Mouse (Mus musculus) inflammation-experienced regulatory T-cells, adult 6 months (primary cell): ENCODE results near the gene Ckmt2. TPM values are rescaled to one million over a fixed set of nuclear protein-coding genes. Genes with fewer than 3 reads are reported as not detected.

ENCODE experiments used
- ATAC-seq: one replicate; pipeline ENCODE4 v1.8.0; 2017
- polyA plus RNA-seq, 3 experiments: library from polyadenylated mRNA; unstranded; fragments of 100-300 nt; shearing (Covaris generic); gene quantifications; one replicate each; pipeline ENCODE4 v1.2.1; 2017

Ckmt2 gene
- polyA plus RNA-seq: not detected

DNA sequence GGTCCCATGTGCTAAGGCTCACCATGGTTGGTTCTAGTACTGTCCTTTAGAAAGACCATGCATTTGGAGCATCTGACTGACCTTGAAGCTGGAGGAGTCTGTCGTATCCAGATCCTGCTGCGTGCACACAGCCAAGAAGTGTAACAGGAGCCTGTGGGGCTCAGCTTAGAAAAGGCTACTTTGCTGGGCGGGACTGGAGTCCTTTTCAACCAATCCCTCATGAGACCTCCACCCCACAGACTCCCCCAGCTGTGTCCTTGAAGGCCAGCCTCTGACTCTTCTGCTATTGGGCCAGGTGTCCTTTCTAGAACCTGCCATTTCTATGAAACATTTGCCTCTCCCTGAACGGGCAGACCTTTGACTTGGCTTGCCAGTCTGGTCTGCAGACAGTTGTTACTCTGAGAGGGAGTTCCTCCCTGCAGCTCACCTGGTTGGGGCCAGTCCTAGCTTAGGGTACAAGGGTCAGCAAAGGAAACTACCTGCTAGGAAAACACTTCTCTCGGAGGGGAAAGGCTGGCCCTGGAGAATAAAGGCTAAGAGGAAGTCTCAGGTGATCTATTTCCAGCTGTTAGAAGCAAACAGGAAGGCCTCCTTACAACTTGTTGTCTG, at the start of gene Ckmt2:
TSS of gene Ckmt2 (minus strand) at position 145 of the 609 bp plus-strand sequence.
- ATAC-seq: no peak

DNA sequence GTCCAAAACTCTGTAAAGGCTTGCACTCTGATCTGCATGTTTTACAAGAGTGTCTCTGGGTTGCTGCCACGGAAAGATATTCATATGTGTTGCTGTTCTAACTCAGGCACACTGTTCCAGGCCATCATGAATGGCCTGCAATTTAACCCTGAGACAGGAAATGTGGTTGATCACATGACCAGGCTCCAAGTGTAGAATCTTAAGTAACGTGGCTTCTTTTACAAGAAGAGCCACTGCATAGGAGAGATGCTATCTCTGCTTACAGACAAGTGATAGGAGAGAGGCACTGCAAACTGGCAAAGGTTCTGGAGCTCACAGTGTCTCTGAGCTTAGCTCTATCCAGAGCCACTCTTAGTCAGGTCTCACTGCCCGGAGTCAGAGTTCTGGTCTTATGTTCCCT, 44.3 kb upstream of the Ckmt2 start:
- no peak for ATAC-seq

DNA sequence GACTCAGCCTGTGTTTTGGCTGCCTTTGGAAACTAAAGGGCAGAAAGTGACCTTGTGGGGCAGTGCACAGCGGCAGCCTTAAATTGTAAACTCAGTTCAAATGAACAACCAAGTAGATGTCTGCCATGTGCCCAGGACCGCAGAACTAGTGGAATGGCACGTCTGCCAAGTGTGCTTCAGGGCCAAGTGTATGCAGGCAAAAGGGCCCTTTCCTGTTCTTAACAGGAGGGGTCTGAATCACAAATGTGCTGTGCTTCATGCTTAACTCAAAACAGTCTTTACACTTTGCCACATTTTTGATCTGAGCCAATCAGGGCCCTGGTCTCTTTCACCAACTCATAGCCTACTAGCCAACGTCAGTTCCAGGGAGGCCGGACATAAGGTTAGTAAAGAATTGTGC, 42.1 kb upstream of the Ckmt2 start:
- no peak for ATAC-seq

DNA sequence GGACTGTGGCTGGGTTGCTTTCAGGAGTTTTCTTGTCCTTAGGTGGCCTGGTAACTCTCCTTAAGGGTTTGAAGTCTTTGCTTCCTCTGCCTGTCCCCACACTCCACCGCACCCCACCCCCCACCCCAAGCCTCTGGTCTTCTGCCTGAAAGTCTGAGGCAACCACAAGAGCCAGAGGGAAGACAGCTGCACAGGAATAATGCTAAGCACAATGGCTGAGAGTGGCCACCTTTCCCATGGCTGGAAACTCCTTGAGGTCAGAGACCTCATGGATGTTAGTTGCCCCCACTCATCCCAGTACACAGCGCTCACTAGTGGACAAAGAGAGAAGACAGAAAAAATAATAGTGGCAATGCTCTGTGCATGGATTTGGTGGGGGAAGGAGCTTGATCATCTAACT, 41.1 kb upstream of the Ckmt2 start:
- ATAC-seq: no peak

DNA sequence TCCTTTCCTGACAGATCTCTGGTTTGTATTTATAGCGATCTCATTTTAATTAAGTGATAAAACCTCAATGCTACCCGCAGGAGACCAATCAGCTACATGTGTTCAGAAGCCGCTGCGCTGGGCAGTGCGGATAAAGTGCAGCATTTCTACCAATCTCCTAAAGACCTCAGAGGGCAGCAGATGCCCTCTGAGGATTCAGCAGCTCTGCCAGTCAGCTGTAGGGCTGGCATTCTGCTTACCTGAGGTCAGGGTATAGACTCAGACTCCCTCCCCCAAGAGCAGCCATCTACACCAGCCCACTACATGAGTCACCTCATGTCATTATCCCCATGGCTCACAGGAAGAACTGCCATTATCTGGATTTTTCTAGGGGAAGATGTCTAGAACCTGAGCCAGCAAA, 39.6 kb upstream of the Ckmt2 start:
- ATAC-seq: no peak

DNA sequence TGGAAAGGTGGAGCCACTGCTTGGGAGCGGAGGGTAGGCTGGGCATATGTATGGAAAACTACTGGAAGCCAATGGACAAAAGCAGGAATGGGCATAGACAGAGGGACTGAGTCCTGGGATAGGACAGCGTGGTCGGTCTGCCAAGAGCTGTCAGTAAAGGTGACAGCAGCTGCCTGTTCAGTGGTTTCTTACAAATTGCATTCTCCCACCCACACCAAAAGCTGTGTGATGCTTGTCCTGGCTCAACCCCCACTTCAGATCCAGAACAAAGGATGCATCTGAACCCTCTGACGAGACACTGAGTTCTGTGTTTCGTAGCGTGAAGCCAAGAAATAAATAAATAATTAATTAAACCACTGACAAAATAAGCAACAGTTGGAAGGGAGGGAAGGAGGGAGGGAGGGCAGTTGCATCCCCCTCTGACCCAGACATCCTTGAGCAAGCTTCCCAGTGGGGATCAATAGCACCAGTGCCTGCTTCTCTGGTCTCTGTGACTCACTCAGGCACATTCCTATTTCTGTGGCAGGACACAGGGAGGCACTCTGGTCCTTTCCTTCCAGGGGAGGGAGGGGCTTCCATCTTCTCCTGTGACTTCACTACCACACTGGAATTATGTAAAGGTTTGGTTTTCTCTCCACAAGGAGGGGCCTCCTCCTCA, 39.0 kb upstream of the Ckmt2 start:
- no peak for ATAC-seq

DNA sequence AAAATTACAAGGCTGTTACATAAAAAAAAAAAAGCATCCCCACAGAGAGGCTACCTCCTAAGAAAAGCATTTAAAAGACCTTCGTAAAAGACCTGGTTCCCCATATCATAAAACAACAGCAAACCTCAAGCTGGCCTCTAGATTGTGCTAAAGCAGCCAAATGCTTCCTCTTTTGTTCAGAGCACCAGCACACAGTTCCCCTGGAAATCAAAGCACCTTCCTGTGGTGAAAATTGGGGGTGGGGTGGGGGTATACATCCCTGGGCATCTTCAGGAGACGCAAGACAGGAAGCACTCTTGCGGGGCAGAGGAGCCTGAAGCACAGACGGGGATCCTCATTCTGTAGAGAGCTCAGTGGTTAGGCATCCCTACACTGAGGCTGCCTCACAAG, 38.5 kb upstream of the Ckmt2 start:
- no peak for ATAC-seq

DNA sequence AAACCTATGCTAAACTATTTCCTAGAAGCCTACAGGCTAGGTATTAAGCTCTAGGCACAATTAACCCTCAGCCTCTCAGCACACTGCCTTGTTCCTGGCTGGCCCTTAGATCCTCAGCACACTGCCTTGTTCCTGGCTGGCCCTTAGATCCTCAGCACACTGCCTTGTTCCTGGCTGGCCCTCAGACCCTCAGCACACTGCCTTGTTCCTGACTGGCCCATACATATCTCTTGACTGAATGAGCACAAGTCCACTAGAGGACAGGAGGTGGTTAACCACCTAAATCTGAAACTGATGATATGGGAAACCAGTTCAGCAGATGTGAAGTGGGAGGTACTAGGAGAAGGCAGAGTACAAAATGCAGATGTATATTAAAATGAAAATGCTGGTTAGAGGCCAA, 35.0 kb upstream of the Ckmt2 start:
- ATAC-seq: no peak

DNA sequence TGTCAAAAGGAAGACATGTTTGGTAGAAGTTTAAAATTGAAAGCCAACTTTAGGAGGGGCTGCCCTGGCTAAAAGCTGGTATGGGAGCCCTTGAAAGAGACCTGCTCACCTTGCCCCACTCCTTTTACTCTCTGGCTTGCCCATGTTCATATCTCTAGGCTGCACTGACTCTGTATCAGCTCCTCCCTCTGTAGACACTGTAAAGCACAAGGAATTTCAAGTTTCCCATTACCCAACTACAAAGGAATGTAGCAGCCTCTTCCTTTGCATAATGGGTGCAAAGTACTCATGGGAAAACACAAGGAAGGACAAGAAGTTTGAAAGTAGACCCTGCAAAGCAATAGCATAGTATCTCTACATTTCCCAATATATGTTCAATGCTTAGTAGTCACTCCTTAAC, 34.5 kb upstream of the Ckmt2 start:
- ATAC-seq: no peak

DNA sequence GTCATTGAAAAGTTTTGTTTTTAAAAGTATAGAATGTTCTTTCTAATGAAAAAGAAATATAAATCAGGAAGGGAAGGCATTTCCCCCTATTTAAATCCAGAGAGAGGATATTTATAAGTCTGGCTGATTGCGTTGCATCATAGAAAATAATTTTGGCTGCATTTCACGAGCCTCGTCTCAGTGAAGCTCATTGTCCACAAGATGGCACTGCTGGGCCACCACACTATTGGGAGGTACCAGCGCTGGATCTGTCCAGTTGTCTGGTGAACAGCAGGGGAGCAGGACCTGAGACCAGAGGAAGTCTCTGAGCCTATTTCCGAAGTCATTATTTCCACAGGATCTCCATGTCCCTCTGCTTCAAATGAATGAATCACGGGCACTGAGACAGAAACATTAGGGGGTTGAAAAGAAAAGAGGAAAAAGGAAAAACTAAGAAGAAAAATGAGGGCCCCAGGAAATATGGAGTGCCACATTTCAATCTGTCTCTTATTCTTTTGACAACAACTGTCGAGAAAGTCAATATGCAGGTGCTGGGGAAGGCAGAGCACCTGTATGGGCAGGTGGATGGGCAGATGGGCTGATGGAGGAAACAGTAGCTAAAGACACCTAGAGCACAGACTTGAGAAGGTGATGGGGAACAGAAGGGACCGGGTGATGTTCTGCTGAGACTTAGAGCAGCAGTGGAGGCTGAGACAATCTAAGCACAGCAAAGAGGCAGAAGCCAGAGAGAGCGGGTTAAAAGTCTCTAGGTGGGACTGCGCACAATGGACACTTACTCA, 31.7 kb upstream of the Ckmt2 start:
- peak; percentile 77 for ATAC-seq

DNA sequence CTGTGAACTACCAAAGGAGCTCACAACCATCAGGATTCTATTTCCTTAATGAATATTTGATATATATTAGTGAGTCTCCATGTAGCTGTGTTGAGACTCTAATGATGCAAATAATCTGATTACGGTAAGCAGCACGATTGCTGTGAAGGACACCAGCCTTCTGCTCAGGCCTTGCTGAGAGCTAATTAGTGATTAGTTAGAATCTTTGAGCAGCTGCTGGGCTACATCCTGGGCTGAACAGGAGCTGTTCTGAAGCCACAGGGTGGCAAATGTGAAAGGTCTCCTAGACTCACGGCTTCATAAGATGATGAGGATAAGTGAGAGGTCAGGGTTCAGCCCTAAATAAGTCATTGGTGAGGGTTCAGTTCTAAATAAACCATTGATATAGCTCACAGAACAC, 29.7 kb upstream of the Ckmt2 start:
- no peak for ATAC-seq

DNA sequence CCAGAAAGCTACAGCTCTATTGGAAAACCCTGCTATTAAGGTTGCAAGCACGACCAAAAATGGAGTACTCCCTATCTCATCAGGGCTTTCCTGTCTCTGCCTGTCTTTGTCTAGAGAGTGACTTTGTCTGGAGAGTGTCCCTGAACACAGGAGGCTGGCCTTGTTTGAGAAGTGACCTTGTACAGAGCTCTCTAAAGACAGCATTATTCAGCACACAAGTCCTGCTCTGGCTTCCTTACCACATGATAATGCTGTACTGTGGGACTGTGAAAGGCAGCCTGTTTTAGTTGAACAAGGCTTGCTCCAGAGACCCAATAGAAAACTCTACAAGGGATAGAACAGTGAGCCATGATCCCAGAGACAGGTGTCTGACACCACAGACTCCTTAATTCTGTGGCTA, 19.8 kb upstream of the Ckmt2 start:
- no peak for ATAC-seq

DNA sequence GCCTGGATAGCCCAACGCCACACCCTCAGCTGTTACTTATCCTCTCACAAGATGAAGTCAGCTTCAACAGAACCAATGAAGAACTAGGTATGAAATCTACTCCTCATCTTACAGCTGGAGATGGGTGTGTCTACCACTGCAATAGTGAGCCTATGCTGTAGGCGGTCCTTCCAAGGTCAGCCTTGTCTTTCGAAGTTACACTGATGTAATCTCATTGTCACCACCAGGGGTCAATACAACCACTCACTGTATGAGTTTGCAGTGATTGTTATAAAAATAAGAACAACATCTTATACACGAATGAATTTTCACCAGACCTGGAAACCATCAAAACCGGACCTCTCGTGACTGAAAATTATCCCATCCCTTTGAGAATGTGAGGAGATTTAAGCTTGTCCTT, 16.4 kb upstream of the Ckmt2 start:
- ATAC-seq: peak; percentile 43

DNA sequence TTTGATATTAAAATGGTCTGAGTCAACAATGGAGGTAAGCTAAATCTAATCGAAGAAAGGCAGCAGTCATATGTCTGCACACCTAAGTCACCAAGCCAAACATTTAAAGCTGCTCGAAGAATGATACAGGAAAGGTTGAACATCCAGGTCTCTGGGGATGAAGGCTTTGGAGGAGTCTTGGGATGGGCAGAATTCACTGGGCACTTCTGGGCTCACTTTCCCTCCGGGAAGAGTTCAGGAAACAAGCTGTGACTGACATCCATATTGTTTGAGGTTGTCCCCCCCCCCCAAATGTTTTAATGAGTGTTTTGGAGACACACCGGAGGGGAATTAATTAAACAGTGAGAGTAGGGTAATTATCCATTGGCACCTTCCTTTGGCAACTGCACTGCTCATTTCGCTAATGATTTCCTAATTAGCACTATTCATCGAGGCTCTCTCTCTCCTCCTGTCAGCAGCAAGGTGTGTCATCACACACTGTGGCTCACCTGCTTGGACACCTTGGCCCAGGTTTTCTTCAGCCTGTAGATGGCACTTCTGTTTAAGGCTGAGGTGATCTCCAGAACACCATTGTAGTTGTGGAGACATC, 13.4 kb upstream of the Ckmt2 start:
- ATAC-seq: no peak

DNA sequence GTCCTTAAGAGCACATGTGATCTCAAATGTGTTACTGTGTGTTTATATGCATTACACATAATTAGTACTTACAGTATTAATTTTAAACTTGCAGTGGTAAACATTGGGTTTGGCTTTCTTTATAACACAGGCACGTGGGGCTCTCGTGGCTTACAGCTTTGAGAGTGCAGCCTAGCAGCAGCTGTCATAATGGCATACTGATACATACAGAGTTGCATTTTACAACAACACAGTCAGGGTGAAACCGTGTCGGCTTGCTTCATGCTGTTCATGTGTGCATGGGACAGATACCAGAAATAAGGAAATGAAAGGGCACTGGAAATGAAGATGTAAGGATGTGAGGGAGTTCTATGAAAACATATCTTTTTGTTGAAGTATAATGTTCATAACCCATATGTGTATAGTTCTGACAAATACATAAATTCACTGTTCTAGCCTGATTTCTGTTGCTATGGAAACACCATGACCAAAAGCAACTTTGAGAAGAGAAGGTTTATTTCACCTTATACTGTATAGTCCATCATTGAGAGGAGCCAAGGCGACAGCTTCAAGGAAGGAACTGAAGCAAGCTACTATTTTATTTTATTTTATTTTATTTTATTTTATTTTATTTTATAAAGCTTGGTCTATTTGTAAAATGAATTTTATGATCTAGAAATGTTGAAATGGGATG, 8.2 kb upstream of the Ckmt2 start:
- no peak for ATAC-seq

DNA sequence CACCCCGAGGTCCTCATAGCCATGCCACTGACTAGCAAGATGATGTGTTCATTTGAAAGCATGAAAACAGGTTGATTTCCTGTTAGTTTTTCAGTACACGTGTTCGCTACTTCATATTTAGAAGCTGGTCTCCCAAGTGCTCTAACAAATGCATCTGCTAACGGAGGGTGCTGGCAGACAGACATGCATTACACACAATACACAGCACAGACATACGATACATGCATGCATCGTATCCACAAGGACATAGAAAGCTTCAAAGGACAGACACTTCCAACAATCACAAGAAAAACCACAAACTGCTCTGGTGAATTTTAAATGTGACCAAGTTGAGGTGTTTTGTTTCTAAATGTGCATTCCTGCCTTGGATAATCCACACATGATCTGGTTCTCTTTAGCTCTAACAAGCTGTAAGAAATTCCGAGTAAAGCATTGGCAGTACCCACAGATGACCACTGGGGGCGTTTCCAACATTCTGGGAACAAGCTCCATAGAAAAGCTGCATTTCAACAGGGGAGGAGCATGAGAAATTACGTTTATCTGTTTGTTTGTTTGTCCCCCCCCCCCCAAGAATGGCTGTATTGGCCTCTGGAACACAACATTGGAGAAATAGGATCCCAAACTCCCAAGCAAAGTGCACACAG, 5.3 kb upstream of the Ckmt2 start:
- peak; percentile 52 for ATAC-seq

DNA sequence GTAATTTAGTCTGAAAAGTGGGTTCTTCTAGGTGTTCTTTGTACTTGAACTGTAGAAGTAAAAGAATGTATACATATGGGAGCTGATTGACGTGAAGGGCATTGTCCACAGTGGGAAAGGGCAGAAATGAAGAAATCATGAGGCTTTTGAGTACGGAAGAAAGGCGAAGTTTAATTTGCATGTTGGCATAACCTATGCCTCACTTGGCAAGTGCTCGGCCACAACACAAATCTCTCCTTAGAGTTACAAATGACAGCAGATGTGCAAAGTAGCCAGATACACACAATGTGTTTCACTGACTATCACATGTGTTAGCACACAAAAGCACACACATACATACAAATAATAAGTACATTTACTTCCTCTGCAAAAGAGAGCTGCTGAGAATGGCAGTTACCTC, 3.6 kb upstream of the Ckmt2 start:
- ATAC-seq: no peak

DNA sequence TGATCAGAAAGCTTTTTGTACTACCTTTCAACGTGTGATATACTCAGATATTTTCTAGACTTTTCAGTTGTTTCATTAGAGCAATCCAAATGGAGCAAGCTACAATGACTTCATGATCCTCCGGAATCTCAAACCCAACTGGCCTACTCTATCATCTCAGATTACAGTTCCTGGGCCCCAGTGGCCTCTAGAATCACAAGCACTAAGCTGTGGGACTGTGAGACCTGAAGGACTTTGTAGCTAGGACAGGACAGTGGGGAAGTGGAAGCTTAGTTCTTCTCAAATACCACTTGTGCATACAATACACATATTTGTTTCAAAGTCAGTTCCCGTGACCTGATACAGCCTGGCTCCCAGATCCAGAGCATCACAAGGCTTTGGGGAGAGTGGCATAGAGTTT, 1.3 kb upstream of the Ckmt2 start:
- no peak for ATAC-seq

DNA sequence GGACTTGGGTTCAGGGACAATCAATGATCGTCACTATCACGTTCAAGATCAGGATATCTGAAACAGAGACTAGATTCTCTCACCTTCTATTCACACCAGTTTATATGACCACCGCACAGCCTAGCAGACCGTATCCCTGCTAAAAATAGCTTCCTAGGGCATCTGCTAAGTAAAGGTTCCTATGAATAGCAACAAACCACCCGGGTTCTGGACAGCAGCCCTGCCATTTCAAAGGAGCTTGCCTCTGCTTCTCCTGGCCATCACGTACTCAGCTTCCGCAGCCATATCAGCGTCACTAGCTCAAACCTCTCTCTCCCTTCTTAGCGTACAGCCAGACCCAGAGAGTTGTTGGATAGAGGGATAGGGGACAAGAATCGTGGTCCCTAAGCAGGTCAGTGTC, 665 bp upstream of the Ckmt2 start:
- ATAC-seq: no peak

DNA sequence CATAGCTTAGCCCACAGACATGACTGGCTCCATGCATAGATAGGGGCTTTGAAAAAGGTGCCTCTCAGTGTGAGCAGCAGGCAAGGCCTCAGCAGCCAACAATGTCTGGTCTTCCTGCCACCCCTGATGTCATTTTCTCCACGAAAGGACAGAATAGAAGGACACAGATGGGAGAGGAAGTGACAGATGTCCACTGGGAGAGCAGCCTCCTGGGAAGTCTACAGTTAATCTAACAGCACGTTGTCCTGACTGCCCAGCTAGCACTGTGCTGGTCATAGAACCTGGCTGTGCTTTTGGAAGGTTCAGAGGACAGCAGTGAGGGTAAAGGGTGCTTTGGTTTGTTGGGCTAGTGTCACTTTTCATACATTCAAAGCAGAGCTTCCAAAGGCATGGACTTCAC, 1.1 kb downstream of the Ckmt2 start:
- no peak for ATAC-seq

DNA sequence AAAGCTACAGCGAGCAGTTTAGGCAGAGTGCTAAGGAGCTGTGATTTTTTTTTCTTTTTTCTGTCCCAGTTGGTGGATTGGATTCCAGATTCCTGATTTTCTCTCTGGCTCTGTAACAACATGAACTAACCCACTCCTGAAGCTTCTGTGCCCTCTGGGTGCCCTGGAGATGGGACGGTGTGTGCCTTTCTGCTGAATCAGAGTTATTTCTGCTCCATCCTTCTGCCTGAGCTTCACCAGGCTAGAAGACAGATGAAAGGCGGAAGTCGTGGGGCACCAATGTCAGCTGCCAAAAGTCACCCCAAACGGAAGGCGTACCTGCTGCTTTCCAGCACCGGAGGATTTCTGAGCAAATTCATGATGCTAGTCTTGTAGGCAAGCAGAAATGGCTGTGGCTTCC, 2.1 kb downstream of the Ckmt2 start:
- no peak for ATAC-seq

DNA sequence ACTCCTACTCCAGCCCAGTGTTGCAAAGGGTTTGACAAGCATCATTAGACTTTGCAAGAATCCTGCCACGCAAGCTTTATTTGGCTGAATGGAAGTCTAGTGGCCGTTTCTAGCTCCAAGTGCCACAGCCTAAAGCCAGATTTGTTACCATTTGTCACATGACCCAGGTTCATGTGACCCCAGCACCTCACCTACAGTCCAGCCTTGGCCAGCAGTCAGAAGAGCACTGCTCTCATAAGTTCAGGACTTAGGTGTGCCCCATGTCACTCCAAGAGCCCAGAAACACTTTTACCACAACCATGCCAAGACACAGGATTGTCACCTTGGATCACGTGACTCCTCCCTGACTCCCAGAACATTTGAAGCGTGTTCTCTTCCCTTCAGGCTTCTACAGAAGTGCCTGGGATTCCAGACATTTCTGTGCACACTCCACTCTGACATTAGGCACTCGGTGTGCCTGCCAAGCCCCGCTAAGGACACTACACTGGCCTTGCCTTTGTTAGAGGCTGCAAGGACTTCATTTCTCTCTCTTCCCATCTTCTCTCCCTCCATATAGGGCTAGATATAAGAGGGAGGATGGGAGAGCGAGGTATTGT, 2.9 kb downstream of the Ckmt2 start:
- ATAC-seq: no peak
